Mouse (Mus musculus) cerebellum, adult 2 months (tissue): ENCODE results near the gene Rsl24d1.

ENCODE experiments used
- CTCF ChIP-seq: fragments of 200-500 bp; IDR thresholded peaks from 2 replicates; pipeline ENCODE4 v1.5.1; 2011; ENCODE audit warnings: low read depth, mild to moderate bottlenecking, control low read depth, low read length, moderate library complexity, borderline replicate concordance; ENCODE audit not compliant: insufficient read depth
- POLR2A ChIP-seq: fragments of 200-500 bp; IDR thresholded peaks from 2 replicates; pipeline ENCODE4 v1.6.1; 2011; ENCODE audit warnings: low read length, control low read depth, borderline replicate concordance; ENCODE audit not compliant: insufficient read depth

- TF ChIP-seq CTCF (no peak), POLR2A (no peak)
Observed at GRCm38 (mm10) chr9:73085845-73086244, 27.4 kb upstream of the Rsl24d1 start.
